Mouse (Mus musculus) megakaryocyte-erythroid progenitor cell, adult 5 weeks (primary cell): ENCODE data around the gene Olfr871. TPM values are rescaled to one million over a fixed set of nuclear protein-coding genes. Genes with fewer than 3 reads are reported as not detected.

Experiments used
- polyA plus RNA-seq: library from polyadenylated mRNA; stranded (reverse); fragments of >175 nt; gene quantifications from 2 replicates; pipeline ENCODE4 v1.2.3, GENCODE M21; 2012

Olfr871 gene
- polyA plus RNA-seq = not detected in 2 replicates

GRCm38 (mm10) chr9:20211907-20212306 is at the start of gene Olfr871:
TSS of gene Olfr871 (plus strand) at chr9:20212207.

GRCm38 (mm10) chr9:20173957-20174356 is 38.0 kb upstream of the Olfr871 start, which contains the start of gene Olfr870:
TSS of gene Olfr870 (minus strand) at chr9:20174057.

GRCm38 (mm10) chr9:20236819-20237218 is 24.8 kb downstream of the Olfr871 start, which contains the start of gene Olfr872:
TSS of gene Olfr872 (plus strand) at chr9:20237119.

Other genes with a start within 250 kb of the Olfr871 start
- gene Olfr866, start 184.2 kb upstream of the Olfr871 start, polyA plus RNA-seq = not detected in 2 replicates
- not detected in 2 replicates for gene Olfr867, start 154.6 kb upstream of the Olfr871 start, polyA plus RNA-seq
- not detected in 2 replicates for gene Olfr868, start 113.6 kb upstream of the Olfr871 start, polyA plus RNA-seq
- 0.03 TPM in 1 of 2 replicates, not detected in the other for gene Olfr869, start 83.2 kb upstream of the Olfr871 start, polyA plus RNA-seq
- not detected in 2 replicates for gene Olfr870, start 38.1 kb upstream of the Olfr871 start, polyA plus RNA-seq
- gene Olfr872, start 24.9 kb downstream of the Olfr871 start, polyA plus RNA-seq = not detected in 2 replicates
- gene Olfr39, start 70.1 kb downstream of the Olfr871 start, polyA plus RNA-seq = not detected in 2 replicates
- not detected in 2 replicates for gene Olfr873, start 86.3 kb downstream of the Olfr871 start, polyA plus RNA-seq
- not detected in 2 replicates for gene Olfr18, start 123.9 kb downstream of the Olfr871 start, polyA plus RNA-seq
- gene Zfp560, start 173.0 kb downstream of the Olfr871 start, polyA plus RNA-seq = 0.87 and 1.9 TPM in 2 replicates
- gene Zfp26, start 248.0 kb downstream of the Olfr871 start, polyA plus RNA-seq = 0.33 and 0.42 TPM in 2 replicates